Mouse (Mus musculus) CH12.LX (cell line): ENCODE results near the gene Amer1. TPM values are rescaled to one million over a fixed set of nuclear protein-coding genes. Genes with fewer than 3 reads are reported as not detected.

Source experiments
- DNase-seq: peaks from one replicate; pipeline ENCODE4 v3.0.0-alpha.2; 2013; ENCODE audit errors: extremely low read depth
- H3K27ac ChIP-seq: 2 replicates; pipeline ENCODE4 v1.5.1; 2012; ENCODE audit warnings: low read depth, mild to moderate bottlenecking, control low read depth, moderate library complexity; ENCODE audit not compliant: insufficient read depth
- H3K27me3 ChIP-seq: replicated peaks from 2 replicates; pipeline ENCODE3; 2012; ENCODE audit warnings: inconsistent platforms
- H3K36me3 ChIP-seq, 2 experiments: replicated peaks in 1 of 2; 2 replicates each; pipeline versions ENCODE3 to v1.6.1; 2012; ENCODE audit warnings: inconsistent platforms in 1 of 2, low read length in 1 of 2, mild to moderate bottlenecking in 1 of 2, mixed read lengths in 1 of 2, moderate library complexity in 1 of 2; ENCODE audit not compliant: control insufficient read depth in 1 of 2, insufficient read depth in 1 of 2
- H3K4me1 ChIP-seq, 2 experiments: 2 replicates each; pipeline ENCODE4 v1.6.1; 2012; ENCODE audit warnings: inconsistent platforms in 1 of 2, moderate library complexity in 1 of 2; ENCODE audit not compliant: insufficient read depth in 2 of 2, control insufficient read depth in 1 of 2
- H3K4me2 ChIP-seq: 2 replicates; pipeline ENCODE4 v1.6.1; 2012; ENCODE audit warnings: low read depth, mild to moderate bottlenecking, control low read depth; ENCODE audit not compliant: poor library complexity, insufficient read depth, severe bottlenecking
- H3K4me3 ChIP-seq, 3 experiments: fragments of 150-350 bp in 1 of 3; sonication (generic) in 1 of 3; replicated peaks in 1 of 3; 2 replicates each; pipeline versions ENCODE3 to v1.5.1; 2011 to 2012; ENCODE audit warnings: low read depth in 2 of 3, low read length in 2 of 3, mild to moderate bottlenecking in 2 of 3, moderate library complexity in 2 of 3, control low read depth in 1 of 3, improper control_type of control experiment in 1 of 3, inconsistent platforms in 1 of 3, mixed read lengths in 1 of 3; ENCODE audit not compliant: poor library complexity in 1 of 3
- H3K79me2 ChIP-seq: replicated peaks from 2 replicates; pipeline ENCODE4 v1.6.1; 2012; ENCODE audit warnings: mild to moderate bottlenecking, moderate library complexity; ENCODE audit not compliant: control insufficient read depth, poor library complexity, insufficient read depth, severe bottlenecking; ENCODE audit errors: extremely low read depth
- H3K9ac ChIP-seq: 2 replicates; pipeline ENCODE4 v1.6.1; 2012; ENCODE audit warnings: low read depth, mild to moderate bottlenecking, control low read depth, moderate library complexity; ENCODE audit not compliant: insufficient read depth
- H3K9me3 ChIP-seq: replicated peaks from 2 replicates; pipeline ENCODE3; 2012; ENCODE audit warnings: low read length, inconsistent platforms, mixed read lengths
- BHLHE40 ChIP-seq: IDR thresholded peaks from 2 replicates; pipeline ENCODE4 v1.6.1; 2011; ENCODE audit warnings: mild to moderate bottlenecking, low read depth, low read length, improper control_type of control experiment
- CTCF ChIP-seq, 2 experiments: IDR thresholded peaks in 1 of 2; conservative IDR thresholded peaks in 1 of 2; 2 replicates each; pipeline ENCODE4 v1.5.1; 2011 to 2012; ENCODE audit warnings: low read depth in 2 of 2, low read length in 2 of 2, improper control_type of control experiment in 1 of 2, inconsistent platforms in 1 of 2, mild to moderate bottlenecking in 1 of 2, moderate library complexity in 1 of 2
- JUN ChIP-seq: IDR thresholded peaks from 2 replicates; pipeline ENCODE4 v1.6.1; 2011; ENCODE audit warnings: low read depth, mild to moderate bottlenecking, low read length, improper control_type of control experiment, moderate library complexity; ENCODE audit not compliant: insufficient read depth
- JUND ChIP-seq: conservative IDR thresholded peaks from 2 replicates; pipeline ENCODE4 v1.6.1; 2011; ENCODE audit warnings: low read depth, low read length, improper control_type of control experiment
- KAT2A ChIP-seq: IDR thresholded peaks from 2 replicates; pipeline ENCODE4 v1.6.1; 2012; ENCODE audit warnings: low read length, improper control_type of control experiment, inconsistent platforms; ENCODE audit not compliant: insufficient replicate concordance
- MAFK ChIP-seq: IDR thresholded peaks from 2 replicates; pipeline ENCODE4 v1.6.1; 2011; ENCODE audit warnings: low read length, improper control_type of control experiment; ENCODE audit not compliant: insufficient replicate concordance
- MAX ChIP-seq: IDR thresholded peaks from 2 replicates; pipeline ENCODE4 v1.6.1; 2011; ENCODE audit warnings: low read length, improper control_type of control experiment
- MEF2A ChIP-seq: IDR thresholded peaks from 2 replicates; pipeline ENCODE4 v1.6.1; 2014; ENCODE audit warnings: low read depth, mild to moderate bottlenecking, inconsistent platforms, low read length, improper control_type of control experiment, borderline replicate concordance
- PAX5 ChIP-seq: IDR thresholded peaks from 2 replicates; pipeline ENCODE4 v1.6.1; 2012; ENCODE audit warnings: low read length, inconsistent platforms, mixed read lengths
- POLR2AphosphoS2 ChIP-seq: IDR thresholded peaks from 2 replicates; pipeline ENCODE4 v1.6.1; 2011; ENCODE audit warnings: low read depth, low read length, improper control_type of control experiment
- SIN3A ChIP-seq: IDR thresholded peaks from 2 replicates; pipeline ENCODE4 v1.6.1; 2012; ENCODE audit warnings: low read length, improper control_type of control experiment, inconsistent platforms
- SMC3 ChIP-seq: IDR thresholded peaks from 2 replicates; pipeline ENCODE4 v1.6.1; 2011; ENCODE audit warnings: low read depth, low read length, improper control_type of control experiment
- TBP ChIP-seq: conservative IDR thresholded peaks from 2 replicates; pipeline ENCODE4 v1.6.1; 2011; ENCODE audit warnings: low read depth, low read length, improper control_type of control experiment
- TCF12 ChIP-seq: IDR thresholded peaks from 2 replicates; pipeline ENCODE4 v1.6.1; 2014; ENCODE audit warnings: low read depth, mild to moderate bottlenecking, inconsistent platforms, low read length, improper control_type of control experiment
- UBTF ChIP-seq: IDR thresholded peaks from 2 replicates; pipeline ENCODE4 v1.6.1; 2012; ENCODE audit warnings: low read depth, mild to moderate bottlenecking, inconsistent platforms, low read length, improper control_type of control experiment, moderate library complexity
- USF1 ChIP-seq: IDR thresholded peaks from 2 replicates; pipeline ENCODE4 v1.6.1; 2014; ENCODE audit warnings: low read depth, mild to moderate bottlenecking, inconsistent platforms, low read length, improper control_type of control experiment
- ZC3H11A ChIP-seq: IDR thresholded peaks from 2 replicates; pipeline ENCODE4 v1.6.1; 2012; ENCODE audit warnings: low read depth, mild to moderate bottlenecking, inconsistent platforms, low read length, improper control_type of control experiment
- ZMIZ1 ChIP-seq: IDR thresholded peaks from 2 replicates; pipeline ENCODE4 v1.6.1; 2012; ENCODE audit warnings: low read depth, mild to moderate bottlenecking, inconsistent platforms, low read length, improper control_type of control experiment
- ZNF384 ChIP-seq: IDR thresholded peaks from 2 replicates; pipeline ENCODE4 v1.6.1; 2012; ENCODE audit warnings: low read depth, low read length, improper control_type of control experiment, inconsistent platforms
- dilution Hi-C: fragments of 300-500 bp; cut with MboI; formaldehyde crosslinking; loops from 2 replicates; pipeline ENCODE4 v1.14.3; 2020; ENCODE audit warnings: low sequenced_read_pairs; ENCODE audit not compliant: extremely low pct_unique_long_range_greater_than_20kb, extremely low pct_ligation_motif_present
- in situ Hi-C: fragments of 300-500 bp; cut with MboI; formaldehyde crosslinking; loops from 3 replicates; pipeline ENCODE4 v1.14.3; 2019; ENCODE audit warnings: low sequenced_read_pairs, low pct_ligation_motif_present, low pct_unique_long_range_greater_than_20kb, mixed read lengths
- polyA plus RNA-seq: library from polyadenylated mRNA; unstranded; fragments of >175 nt; gene quantifications from 2 replicates; pipeline ENCODE4 v1.2.1, GENCODE M21; 2012; ENCODE audit warnings: low read depth; ENCODE audit not compliant: insufficient read length
- total RNA-seq, 2 experiments: library from RNA; depleted of rRNA; stranded (reverse); fragments of 300-350 nt in 1 of 2; fragments of >200 nt in 1 of 2; gene quantifications; 2 replicates each; pipeline ENCODE4 v1.2.3; 2012 to 2014

The Amer1 gene
- total and polyA plus RNA-seq, 3 experiments = 1.7 to 2.5 (median 2.1) TPM

- TF ChIP-seq SIN3A (no peak), ZC3H11A (no peak), CTCF (conservative IDR thresholded peaks at IDR 0.05 in 1 of 2, IDR thresholded peaks at IDR 0.05 in 1 of 2; ENCODE audit: low read depth in 2 of 2, low read length in 2 of 2) (no peak), ZNF384 (no peak)
These were observed 535 bp downstream of the Amer1 start (continued) for GRCm38 (mm10) chrX:95443898-95444775.

DNA sequence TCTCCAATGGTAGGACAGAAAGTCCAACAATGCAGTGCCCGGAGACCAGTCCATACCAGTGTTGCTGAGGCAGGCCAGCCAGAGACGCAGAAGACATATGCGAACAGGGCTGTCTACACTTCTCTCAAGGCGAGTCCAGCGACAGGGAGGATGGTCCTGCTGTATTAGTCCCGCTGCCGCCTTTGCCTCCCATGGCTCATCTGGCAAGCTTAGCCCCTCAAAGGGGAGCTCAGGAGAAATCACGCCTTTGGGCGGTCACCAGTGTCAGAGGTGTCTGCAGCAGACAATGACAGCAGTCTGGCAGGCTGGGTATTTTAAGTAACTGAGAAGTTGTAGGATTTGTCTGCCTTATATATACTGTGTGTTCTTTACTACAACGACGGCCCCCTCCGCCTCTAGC lies 1.3 kb downstream of the Amer1 start:
- H3K27ac ChIP-seq = no peak overlapping the region
- H3K4me2 ChIP-seq = peak overlapping the region; percentile 45; the same call in 1 of the 2 replicates
- H3K79me2 ChIP-seq = no peaks in the 10 kb centered on the region
- H3K36me3 ChIP-seq = peaks cover 0 to 2% of the 10 kb centered on the region in 2 experiments
- dilution Hi-C loops (no loop called here), in situ Hi-C loops (no loop called here)
- no peaks in the 10 kb centered on the region for H3K27me3 ChIP-seq
- TF ChIP-seq ZNF384 (no peak), UBTF (no peak), TCF12 (no peak), TBP (no peak), ZMIZ1 (no peak), USF1 (no peak), CTCF (conservative IDR thresholded peaks at IDR 0.05 in 1 of 2, IDR thresholded peaks at IDR 0.05 in 1 of 2; ENCODE audit: low read depth in 2 of 2, low read length in 2 of 2) (no peak), ZC3H11A (no peak), PAX5 (no peak), MAX (no peak), MEF2A (no peak), KAT2A (no peak), SMC3 (no peak), JUND (no peak), JUN (no peak), POLR2AphosphoS2 (no peak)
- H3K4me1 ChIP-seq = peaks cover 4% of the 10 kb centered on the region in 2 experiments
- H3K9ac ChIP-seq = peak overlapping the region; percentile 49
- peak overlapping the region in 2 of 3 experiments; percentile 67 to 91 for H3K4me3 ChIP-seq
- no peaks in the 10 kb centered on the region for H3K9me3 ChIP-seq
- DNase-seq = no peak

DNA sequence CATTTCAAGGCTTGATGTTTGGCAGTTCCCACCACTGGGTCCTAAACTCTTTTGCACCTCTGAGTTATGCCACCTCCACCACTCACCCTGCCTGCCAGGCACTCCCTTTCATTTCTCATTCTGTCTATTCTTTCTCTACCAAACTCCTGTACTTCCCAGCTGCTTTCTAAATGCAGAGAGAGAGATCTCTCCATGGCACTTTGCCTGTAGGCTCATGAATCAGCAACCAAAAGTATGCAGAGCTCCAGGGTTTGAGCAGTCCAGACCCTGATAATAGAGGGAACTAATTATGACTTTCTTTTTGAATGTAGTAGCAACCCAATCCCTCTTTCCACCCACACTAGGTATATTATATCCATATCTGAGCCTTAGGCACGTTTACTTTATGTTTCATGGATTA lies 2.4 kb downstream of the Amer1 start:
- Histone ChIP-seq H3K27me3 (no peaks in the 10 kb centered on the region), H3K27ac (no peak overlapping the region), H3K4me1 (peaks cover 4% of the 10 kb centered on the region in 2 experiments), H3K9me3 (no peaks in the 10 kb centered on the region)
- dilution Hi-C loops = no loop called here
- no peak for DNase-seq
- no peak for TF ChIP-seq MAFK
- TF ChIP-seq SIN3A = no peak
- TF ChIP-seq KAT2A = no peak
- no peak for TF ChIP-seq BHLHE40
- TF ChIP-seq, all 38 proteins: peak for 0
- no peak overlapping the region for H3K4me2 ChIP-seq
- in situ Hi-C loops = no loop called here
- no peaks in the 10 kb centered on the region for H3K79me2 ChIP-seq
- no peak overlapping the region for H3K4me3 ChIP-seq
- no peak overlapping the region for H3K9ac ChIP-seq
- H3K36me3 ChIP-seq = peaks cover 0 to 2% of the 10 kb centered on the region in 2 experiments
